Mouse (Mus musculus): ENCODE measurements at regions not wholly inside any gene's neighbourhood (a gene's known extent, or its start where the extent isn't known, plus 50 kb on each side); places are given as distances from the start of the nearest gene placed in this dataset.
"Not testable (repeated sequence)": the region's sequence is repeated elsewhere in the genome, so short reads cannot be mapped to it uniquely, and the experiment has no call there.

GRCm38 (mm10) chr6:31011407-31012020, 52.6 kb upstream of the Klf14 start:
- peak; percentile 18 for DNase-seq (ENCODE audit: low spot score)

GRCm38 (mm10) chr6:31016566-31016965, 57.7 kb upstream of the Klf14 start:
- no peak for DNase-seq (ENCODE audit: low spot score)

DNA sequence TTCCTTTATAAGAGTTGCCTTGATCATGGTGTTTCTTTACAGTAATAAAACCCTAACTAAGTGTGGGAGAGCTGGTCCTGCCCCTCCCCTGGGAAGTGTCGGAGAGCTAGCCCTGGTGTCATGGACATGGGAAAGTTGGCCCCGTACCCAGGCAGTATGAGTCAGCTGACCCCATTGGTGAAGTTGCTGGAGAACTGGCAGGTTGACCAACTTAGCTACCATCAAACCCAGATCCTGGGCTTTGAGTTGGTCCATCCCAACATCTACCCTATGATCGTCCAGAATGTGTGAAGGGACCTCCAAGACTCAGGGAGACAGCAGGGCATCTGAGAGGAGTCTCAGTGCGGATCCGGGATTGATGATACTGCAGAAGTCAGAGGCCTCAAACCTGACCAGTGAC, 62.9 kb upstream of the Klf14 start:
- DNase-seq (ENCODE audit: low spot score), result no peak

- no peak for DNase-seq (ENCODE audit: low spot score)
Observed at GRCm38 (mm10) chr6:31029777-31030176, 70.9 kb upstream of the Klf14 start.

DNA sequence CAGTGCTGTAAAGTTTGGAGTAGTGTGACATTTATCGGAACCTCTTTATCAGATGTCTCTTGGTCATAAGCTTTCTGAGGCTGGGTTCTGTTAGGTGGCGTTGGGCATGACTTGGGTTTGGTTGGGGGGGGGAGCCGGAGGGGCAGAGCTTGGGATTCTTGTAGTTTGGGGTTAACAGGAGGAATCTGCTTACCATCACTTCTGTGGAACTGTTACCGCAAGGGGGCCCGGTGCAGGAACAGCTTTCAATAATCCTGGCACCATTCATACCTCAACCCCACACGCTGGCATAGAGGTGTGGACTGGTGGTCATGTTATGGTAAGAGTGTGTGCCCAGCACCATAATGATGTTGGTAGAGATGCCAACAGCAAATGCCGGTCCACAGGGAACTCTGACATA, 72.1 kb upstream of the Klf14 start:
- DNase-seq (ENCODE audit: low spot score), result no peak

- no peak for DNase-seq (ENCODE audit: low spot score)
Observed at GRCm38 (mm10) chr6:31032147-31032546, 73.3 kb upstream of the Klf14 start.

- DNase-seq (ENCODE audit: low spot score), result peak; percentile 39
Observed at GRCm38 (mm10) chr6:31032980-31033608, 74.2 kb upstream of the Klf14 start.

DNA sequence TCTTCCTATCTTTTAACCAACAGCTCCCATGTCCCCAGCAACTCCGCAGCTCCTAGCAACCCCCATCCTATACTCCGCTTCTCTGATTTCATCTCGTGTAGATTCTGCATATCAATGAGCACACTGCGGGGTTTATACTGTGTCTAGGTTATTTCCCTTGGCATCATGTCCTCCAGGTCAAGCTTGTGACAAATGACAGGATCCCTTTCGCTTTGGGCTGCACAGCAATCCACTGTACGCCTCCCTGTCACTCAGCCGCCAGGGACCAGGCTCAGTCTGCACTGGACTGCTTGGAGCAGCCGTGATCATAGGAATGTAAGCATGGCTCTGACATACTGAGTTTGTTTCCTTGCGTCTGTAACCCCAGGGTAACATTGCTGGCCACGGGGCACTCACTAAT, 75.9 kb upstream of the Klf14 start:
- DNase-seq (ENCODE audit: low spot score), result no peak

DNA sequence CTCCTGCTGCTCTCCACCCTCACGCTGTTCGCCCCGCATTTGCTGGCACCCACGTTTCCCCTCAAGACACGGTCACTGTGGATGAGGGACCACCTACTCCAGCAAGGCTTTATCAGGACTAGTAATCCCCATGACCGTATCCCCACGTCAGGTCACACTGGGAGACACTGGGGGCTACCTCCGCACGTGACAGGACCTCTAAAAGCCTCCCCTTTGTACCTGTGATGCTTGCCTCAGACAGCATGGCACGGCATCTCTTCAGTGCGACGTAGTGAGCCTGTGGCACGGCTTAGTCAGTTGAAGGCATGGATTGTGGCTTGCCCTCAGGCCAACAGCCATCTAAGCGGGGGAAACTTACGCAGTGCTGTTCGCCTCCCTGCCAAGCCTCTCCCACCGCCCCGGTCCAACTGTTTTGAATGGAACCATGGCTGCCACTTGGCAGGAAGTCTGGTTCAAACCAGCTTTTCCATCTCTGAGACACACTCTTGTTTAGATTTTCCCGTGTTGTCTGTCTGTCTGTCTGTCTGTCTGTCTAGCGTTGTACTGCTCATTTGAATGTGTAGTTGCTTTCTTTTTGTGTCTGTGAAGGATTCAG, 79.0 kb upstream of the Klf14 start:
- no peak for DNase-seq (ENCODE audit: low spot score)

GRCm38 (mm10) chr6:31038445-31038844, 79.6 kb upstream of the Klf14 start:
- not testable (repeated sequence) for DNase-seq (ENCODE audit: low spot score)

DNA sequence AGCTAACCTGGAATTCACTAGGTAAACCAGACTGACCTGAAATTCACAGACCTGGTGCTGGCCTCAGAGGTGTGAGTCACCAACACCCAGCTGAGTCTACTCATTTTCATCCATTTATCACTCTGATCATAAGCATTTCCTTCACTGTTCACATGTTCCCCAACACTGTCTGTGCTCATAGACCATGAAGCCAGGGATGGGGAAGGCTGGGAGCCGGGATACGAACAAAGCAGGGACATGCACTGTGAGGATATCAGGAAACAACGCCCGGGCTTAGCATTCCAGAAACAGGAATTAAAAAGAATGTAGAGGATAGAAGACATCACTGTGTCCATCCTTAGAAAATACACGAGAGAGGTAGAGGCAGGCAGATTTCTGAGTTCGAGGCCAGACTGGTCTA, 80.6 kb upstream of the Klf14 start:
- DNase-seq (ENCODE audit: low spot score), result no peak

- DNase-seq (ENCODE audit: low spot score), result no peak
Observed at GRCm38 (mm10) chr6:31040783-31041182, 81.9 kb upstream of the Klf14 start.

DNA sequence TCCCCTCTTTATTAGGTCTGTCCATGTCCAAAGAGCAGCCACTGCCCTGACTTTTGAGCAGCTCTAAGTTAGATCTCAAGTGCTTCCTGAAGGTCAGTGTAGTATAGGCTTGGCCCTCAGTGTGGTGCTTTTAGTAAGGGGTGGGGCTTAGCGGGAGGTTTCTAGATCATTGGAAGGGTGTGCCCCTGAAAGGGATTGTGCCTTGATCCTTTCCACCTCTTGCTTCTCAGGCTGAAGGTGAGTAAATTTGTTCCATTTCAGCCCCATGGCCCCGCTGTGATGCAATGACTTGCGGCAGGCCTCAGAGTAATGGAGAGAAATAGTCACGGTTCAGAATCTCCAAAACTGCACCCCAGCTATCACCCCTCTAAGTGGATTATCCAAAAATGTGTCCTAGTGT, 84.5 kb upstream of the Klf14 start:
- DNase-seq (ENCODE audit: low spot score), result no peak

DNA sequence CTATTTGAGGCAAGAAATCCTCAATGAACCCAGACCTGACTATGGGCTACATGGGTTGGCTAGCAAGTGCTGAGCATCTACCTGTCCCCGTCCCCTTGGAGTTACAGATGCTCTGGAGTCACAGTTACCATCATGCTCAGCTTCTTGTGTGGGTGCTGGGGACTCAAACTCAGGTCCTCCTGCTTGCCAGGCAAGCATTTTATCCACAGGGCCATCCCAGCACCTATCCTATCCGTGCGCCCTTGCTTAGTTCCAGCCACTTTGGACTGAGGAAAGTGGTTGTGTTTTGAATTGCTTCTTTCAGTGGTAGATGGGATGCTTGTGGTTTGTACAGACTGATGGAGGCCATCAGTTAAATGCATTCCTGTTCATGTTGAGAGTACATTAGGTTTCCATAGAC, 85.0 kb upstream of the Klf14 start:
- DNase-seq (ENCODE audit: low spot score), result no peak

DNA sequence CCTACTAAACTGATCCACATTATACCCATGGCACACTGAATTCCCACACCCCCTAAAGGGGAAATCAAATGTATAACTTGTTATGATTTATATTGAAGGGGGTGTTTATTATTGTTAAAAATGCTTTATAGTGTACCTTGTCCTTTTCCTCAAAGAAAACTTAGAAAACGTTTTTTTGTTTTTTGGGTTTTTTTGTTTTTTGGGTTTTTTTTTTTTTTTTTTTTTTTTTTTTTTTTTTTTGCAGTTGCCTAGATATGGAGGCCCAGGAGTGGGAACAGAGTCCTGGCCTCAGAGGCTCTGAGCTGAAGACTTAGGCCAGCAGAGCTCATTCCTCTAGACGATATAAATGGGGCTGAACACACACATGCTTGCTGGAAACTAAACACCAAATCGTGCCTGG, 87.3 kb upstream of the Klf14 start:
- no peak for DNase-seq (ENCODE audit: low spot score)

DNA sequence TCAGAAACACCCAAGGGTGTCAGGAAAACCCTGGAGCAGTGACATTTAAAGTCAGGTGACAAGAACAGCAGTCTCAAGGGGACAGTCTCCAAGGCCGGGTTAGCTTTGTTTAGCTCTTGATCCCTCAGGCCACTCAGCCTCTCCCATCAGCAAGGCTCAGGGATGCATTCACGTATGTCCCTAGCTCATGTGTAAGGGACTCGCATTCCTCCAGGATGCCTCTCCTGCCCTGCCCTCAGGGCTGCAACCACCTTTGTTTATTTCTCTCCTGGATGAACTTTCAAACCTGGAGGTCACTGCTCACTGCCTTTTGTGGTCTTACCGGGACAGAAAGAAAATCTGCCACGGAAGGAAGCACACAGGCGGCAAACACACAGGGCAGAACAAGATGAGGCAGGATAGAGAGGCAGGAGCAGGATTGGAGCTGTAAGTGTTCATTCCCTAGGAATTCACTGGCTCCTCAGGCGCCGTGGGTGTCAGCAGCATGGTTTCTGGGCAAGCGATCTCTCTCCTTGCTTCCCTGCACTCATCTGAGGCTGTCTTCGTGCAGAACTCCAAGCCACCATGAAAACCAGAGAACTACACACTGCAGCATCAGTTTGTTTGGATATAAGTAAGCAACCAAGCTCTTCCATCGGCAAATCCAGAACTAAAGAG, 90.2 kb upstream of the Klf14 start:
- DNase-seq (ENCODE audit: low spot score), result no peak

- DNase-seq (ENCODE audit: low spot score), result no peak
Observed at GRCm38 (mm10) chr6:31050831-31051230, 92.0 kb upstream of the Klf14 start.

DNA sequence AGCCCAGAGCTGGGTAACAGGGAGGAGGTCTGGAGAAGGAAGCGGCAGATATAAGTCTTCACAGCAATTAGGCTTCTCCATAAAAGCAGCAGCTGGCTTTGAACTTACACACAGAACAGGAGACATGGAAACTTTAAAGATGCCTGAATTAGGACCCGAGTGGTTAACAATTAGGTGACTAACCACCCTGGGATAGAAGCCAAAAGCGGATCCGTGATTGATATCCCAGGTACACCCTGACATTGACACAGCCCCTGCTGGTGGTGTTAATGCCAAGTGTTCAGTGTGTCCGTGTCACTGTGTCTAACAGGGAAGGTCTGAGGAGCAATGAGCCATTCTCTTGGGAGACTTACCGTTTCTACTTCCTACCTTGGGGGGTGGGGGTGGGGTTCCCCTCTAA, 92.9 kb upstream of the Klf14 start:
- no peak for DNase-seq (ENCODE audit: low spot score)

GRCm38 (mm10) chr6:31053003-31053402, 94.1 kb upstream of the Klf14 start:
- no peak for DNase-seq (ENCODE audit: low spot score)

- no peak for DNase-seq (ENCODE audit: low spot score)
Observed at GRCm38 (mm10) chr6:31056786-31057566, 98.1 kb upstream of the Klf14 start.

GRCm38 (mm10) chr6:31058299-31058698, 99.4 kb upstream of the Klf14 start:
- no peak for DNase-seq (ENCODE audit: low spot score)

DNA sequence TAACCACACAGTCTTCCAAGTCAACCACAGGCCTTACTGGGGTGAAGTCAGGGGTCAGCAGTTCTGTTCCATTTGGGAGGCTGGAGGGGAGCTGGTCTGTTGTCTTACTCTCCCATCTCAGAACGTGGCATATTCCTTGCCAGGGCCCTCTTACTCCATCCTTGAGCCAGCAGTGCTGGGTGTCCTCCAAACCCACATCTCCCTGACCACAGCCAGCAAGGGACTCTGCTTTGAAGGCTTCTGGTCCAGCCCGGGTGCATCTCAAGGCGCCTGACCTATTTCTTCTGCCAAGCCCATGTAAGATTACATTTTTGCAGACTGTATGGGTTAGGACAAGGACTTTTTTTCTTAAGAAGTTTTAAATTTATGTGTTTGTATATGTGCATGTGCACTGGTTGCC, 100.1 kb upstream of the Klf14 start:
- no peak for DNase-seq (ENCODE audit: low spot score)

DNA sequence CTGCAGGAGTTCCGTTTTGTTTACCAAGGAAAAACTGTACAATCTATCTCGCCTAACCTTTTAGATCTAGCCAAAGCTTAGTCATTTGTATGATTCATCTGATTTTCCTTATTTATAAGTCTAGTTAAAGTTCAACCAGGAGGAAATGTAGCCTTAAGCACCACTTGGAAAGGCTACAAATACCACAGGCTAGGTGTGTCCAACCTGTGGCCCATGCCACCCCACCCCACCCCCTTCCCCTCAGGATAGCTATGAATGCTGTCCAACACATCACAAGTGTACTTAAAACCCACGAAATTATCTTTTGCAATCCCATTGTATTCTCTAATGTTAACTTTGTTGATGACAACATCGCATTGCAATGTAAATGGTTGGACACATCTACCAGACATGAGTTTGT, 102.9 kb upstream of the Klf14 start:
- DNase-seq (ENCODE audit: low spot score), result no peak
